Mouse (Mus musculus) liver, adult (tissue): ENCODE measurements at regions not wholly inside any gene's neighbourhood (a gene's known extent, or its start where the extent isn't known, plus 50 kb on each side); places are given as distances from the start of the nearest gene placed in this dataset.

Source experiments
- GATA4 ChIP-seq: IDR thresholded peaks from 2 replicates; pipeline ENCODE4 v1.6.1; 2014; ENCODE audit warnings: mild to moderate bottlenecking, low read length; ENCODE audit not compliant: insufficient replicate concordance

DNA sequence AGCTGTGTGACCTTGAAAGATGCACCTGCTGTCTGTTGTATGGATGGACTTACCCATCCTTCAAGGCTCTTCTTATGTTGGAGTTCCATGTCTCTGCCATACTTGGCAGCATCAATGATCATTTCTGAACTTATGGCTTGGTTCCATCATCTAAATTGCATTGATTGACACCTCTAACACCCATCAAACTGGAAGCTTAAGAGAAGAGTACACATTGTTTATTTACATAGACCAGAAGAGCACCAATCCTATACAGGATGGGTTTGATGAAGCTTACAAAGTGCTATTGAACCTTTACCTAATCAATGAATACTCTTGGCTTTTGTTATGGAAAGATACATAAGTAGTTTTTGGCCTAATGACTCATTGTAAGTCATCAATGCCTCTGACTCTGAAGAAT, 248.8 kb downstream of the Fam49a start:
- TF ChIP-seq GATA4: no peak

DNA sequence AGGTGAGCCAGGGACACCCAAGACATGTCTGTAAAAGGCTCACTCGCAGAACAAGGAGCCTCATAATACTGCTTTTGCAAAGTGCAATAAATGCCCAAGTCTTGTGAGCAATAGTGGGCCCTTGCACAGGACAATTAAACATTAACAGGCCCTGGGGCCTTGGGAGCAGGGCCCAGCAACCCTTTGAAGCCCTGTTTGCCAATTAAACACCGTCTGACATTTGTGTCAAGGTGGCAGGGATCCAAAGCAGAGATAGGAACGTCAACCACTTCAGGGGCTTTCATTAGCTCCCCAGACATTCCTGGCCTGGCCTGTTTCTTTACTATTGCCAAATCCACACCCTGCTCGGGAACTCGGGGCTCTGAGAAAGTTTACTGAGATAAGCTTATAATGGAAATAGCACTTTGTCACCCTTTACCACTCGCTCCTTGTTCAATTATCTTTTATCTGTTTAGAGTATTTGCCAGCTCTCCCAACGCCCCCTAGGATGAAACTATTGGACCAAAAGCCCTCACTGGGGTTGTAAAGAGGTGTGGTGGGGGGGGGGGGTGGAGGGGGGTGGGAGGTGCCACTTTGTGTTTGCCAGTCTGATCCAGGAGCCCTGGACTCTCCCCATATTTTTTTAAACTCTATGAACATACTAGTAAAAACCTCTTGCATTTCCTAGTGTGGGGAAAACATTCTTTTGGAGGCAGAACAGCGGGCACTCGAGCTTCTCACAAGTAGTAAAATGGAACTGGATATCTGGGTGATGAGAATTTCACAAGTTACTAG, 247.4 kb downstream of the Fam49a start:
- no peak for TF ChIP-seq GATA4

DNA sequence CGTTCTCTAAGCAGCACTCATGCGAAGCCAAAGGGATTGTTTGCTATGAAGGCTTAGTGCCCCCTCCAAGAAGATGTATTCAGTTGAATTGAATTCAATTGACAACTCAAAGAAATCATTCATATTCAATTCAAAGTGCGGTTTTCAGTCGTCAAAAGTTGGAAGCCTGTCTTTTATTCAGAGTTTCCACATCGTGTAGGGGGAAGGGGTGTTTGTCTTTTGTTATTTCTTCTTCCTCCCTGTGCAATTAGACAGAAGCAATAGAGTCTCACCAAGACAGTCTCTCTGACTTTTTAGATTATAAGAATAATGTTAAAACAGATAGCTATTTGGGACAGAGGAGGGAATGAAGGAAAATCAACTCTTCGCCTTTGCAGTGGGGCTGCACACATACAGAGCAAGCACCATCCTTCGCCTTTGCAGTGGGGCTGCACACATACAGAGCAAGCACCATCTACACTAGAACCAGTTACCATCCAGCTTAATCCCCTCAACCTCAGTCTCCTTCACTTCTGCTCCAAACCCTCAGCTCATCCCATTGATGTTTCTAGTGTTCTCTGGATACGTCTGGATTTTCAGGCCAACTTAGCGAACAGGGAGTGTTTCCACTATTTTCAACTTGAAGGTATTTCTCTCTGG, 246.7 kb downstream of the Fam49a start:
- TF ChIP-seq GATA4: no peak

DNA sequence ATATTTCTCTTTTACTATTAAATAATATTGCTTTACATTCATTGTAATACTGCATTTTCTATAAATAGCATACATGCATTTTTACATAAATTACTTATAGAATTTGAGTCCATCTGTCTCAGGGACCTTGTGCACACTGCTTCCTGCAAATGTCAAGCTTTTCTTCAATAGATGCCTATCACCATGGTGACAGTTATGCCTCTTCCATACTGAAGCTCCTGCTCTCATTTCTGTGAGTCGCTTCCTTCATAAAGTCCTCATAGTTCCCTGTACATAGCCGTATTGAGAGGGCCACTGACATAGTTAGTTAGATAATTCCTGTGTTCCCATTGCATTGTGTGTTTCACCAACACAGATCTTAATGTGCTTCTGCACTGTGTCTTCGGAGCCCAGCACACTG, 244.7 kb downstream of the Fam49a start:
- no peak for TF ChIP-seq GATA4

DNA sequence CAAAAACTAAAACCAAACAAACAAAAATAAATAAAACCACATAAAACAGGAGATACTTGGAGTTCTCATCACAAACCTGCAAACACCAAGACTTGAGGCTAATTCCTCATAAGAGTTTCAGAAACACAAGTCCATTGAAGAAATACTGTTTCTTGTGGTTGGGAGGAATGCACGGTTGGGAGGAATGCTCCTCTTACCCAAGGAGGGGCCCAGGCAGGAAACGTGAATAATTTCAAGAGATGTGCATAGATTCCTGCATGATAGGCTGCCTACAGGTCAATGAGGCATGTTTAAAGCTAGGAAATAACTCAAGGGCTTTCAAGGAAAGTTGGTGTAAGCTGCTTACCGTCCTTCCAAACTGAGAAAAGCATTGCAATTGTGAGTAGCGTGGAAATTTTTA, 243.7 kb downstream of the Fam49a start:
- no peak for TF ChIP-seq GATA4

DNA sequence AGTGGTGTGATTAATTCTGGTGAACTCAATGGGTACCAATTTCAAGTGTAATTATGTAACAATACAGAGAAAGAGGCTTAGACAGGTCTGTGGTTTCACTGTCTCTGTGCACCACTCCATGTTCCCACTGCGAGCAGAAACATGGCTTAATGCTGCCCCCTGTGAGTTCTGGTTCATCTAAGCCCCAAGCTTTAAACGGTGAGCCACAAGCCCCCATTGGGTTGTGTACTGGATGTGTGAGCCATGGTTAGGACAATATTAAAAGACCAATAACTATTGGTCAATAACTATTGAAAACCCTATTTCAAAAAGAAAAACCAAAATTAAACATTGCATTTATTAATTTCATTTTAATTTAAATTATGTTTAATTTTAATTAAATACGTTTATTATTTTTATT, 238.0 kb downstream of the Fam49a start:
- TF ChIP-seq GATA4: no peak

DNA sequence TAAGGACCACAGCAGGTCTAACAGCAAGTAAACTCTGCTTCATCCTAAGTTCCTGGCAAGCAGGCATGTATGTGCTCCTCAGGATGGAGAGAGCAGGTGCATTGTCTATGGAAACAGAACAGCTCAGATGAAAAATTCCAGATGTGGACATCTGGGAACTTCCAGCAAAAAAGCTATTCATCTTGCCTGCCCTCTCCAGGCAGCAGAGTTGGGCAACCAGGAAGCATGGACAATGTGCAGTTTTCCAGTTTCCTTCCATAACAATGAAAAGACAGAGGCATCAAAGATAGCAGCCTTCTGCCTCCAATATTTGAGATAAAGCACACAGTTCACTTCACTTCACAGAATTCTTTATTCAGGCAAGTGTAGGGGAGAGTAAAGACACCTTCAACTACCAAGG, 236.7 kb downstream of the Fam49a start:
- TF ChIP-seq GATA4: no peak

DNA sequence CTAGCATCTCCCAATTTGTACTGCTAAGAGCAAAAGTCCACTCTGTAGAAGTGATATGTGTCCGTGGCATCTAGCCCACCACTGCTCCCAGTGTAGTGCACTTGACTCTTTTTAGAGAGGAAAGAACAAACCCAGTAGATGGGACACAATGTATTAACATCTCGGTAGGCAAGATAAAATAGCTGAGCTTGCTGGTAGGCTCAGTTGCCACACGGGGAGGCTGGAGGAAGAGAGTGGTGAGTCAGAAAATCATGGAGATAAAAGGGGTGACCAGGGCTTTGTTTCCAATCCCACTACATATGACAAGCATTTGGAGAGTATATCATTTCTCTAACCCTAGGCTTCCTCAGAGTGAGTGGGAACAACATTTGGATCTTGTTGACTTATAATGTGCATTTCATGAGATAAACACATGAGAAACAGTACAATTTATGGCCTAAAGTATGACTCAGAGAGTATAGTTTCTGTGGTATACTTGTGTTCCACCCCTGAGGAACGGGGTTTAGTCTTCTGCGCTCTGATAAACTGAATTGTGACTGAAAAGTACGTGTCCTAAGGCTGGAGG, 235.4 kb downstream of the Fam49a start:
- no peak for TF ChIP-seq GATA4

DNA sequence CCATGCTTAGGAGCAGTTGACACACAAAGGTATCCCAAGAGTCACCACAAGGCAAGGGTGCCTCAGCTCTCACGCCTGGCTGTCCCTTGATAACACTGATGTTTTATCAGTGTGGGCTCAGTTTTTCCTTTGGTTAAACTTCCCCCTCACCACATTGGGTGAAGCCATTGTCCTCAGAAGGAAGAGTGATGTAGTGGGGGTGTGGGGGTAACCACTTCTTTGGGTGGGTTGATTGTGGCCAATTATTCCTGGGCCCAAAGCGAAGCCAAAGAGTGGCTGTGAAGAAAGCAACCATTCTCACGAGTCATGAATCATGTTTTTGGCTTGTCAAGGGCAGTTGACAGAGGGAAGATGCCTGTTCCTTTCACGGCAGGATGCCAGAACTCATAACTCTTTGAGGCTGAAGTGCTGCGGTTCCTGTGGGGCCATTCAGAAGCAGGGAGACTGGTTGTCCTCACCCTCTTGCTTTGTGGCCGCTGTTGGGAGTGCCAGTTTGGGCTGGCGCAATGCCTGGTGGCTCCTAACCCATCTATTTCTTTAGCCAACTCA, 234.7 kb downstream of the Fam49a start:
- TF ChIP-seq GATA4: no peak

DNA sequence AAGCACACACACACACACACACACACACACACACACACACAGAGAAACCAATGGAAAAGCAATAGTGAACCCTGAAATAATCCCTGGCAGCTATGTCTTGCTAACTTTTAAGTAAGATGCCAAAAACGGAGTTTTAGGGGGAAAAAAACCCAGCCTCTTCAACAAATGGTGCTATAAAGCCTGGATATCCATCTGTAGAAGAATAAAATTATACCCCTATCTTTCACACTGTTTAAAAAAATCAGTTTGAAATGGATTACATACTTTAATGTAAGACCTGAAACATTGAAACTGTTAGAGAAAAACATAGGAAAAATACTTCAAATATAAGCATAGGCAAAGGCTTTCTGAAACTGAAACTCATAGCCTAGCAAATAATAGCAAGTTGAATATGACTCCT, 228.2 kb downstream of the Fam49a start:
- no peak for TF ChIP-seq GATA4

DNA sequence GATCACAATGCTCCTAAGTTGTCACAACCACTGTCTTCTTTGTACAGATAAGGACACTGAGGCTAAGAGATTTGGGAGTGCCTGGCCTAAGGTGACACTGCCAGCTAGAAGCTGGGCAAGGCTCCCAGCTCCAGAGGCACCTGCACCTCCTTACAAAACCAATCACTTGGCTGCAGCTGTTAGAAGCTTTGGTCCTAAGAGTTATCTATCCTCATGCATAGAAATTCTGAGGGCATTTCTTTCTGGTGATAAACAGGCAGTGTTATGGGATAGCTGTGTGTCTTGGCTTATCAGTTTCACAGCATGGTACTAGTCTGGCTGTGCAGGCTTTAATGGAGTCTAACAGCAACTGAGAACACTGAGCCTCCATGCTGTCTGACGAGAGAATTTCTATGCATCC, 226.2 kb downstream of the Fam49a start:
- no peak for TF ChIP-seq GATA4

DNA sequence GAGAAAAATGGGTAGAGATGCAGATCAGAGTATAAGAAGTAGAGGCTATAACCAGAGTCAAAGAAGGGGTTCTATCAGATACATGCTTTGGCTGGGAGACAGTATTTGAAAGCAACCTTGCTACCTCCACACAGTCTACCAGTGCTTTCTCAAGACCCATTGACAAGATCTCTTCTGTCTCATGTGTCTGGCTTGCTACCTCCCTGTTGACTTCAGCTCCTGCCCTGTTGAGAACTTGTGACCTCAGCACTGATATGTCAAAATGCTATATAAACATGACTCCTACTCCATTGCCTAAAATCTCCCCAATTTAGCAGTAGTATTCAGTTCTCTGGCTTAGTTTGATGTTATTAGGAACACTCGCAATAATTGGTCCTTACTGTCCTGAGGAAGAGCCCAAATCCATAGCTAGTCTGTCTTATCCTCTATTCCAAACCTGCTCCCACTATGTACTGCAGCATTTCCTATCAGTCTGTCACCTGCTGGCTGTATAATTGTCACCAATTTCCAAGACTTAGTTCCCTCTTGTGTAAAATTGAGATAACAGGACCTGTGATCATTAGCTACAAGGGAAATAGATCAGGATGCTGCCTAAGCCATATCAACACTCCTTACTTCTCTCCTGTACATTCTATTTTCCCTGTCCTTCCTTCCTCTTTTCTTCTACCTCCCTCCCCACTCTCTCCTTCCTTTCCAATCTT, 224.9 kb downstream of the Fam49a start:
- TF ChIP-seq GATA4: no peak

DNA sequence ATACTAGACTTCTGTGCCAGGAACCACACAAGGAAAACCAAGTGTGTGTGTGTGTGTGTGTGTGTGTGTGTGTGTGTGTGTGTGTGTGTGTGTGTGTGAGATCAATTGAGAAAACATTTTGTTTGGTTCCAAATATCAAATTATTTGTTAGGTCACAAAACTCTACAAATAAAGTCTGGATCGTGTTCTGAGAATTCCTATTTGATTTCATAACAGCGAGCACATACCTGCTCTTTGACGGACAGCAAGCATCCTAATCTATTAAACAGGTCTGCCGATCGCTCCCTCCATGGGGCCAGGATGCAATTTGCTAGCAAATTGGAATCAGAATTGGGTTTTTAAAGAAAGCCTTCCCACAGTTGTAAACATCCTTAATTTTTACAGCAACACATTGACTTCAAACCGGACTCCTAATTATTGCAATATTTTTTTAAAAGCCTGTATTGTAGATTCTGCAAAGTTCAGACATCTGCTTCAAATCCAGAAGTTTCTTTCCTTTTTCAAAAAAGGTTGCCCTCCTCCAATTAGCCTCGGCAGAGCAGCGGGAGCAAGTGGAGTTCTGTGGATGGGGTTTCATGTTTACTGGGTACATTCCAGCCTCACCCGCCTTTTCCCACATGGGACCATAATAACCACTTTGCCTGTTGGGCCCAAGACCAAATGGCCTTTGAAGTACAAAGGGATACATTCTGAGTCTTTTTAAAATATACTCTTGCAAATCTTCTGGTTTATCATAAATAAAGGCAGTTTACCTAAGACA, 223.2 kb downstream of the Fam49a start:
- no peak for TF ChIP-seq GATA4

DNA sequence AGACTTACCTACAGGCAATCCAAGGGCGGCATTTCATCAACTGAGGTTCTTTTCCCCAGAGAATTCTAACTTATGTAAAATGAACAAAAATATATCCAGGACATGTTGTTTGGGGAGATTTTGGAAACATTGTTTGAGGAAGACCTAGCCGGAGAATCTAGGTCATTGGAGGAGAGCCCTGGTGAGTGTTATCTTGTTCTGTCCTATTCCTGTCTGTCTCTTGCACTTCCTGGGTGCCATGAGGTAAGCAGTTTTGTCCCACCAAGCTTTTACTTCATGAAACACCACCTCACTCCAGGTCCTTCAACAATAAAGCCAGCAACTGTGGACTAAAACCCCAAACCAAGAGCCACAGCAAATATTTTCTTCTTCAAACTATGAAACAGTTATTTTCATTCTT, 218.5 kb downstream of the Fam49a start:
- TF ChIP-seq GATA4: no peak

DNA sequence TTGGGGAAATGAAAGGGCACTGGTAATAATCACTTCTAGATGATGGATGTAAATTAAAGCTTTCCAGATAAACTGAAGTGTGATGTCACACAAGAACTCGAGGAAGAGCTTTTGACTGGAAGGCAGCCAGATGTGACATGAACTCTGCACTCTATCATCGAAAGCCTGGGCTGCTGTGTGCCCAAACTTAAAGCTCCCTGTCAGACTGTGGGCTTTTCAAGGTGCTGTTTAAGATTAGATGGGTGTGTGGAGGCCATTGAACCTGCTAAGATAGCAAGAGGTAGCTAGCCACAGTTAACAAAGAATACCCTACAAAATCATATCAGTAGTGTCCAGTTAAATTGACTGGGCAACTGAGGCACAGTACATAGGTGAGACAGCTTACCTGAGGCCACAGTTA, 190.1 kb downstream of the Fam49a start:
- TF ChIP-seq GATA4: no peak
